Mouse (Mus musculus) limb, embryonic 13.5 days (tissue): ENCODE measurements around the gene Tmem223. TPM values are rescaled to one million over a fixed set of nuclear protein-coding genes. Genes with fewer than 3 reads are reported as not detected.
"Not testable (repeated sequence)": the region's sequence is repeated elsewhere in the genome, so short reads cannot be mapped to it uniquely, and the experiment has no call there.

Experiments
- ATAC-seq: fragments of 200-750 bp; cut with Nextera tagmentation; 2 replicates; pipeline ENCODE4 v1.8.0; 2017; ENCODE audit warnings: low read depth, moderate number of reproducible peaks, moderate TSS enrichment; ENCODE audit not compliant: low FRiP score
- H3K27ac ChIP-seq: fragments of 300-500 bp; sonication (generic); 2 replicates; pipeline ENCODE4 v1.5.1; 2015; ENCODE audit warnings: inconsistent platforms, mild to moderate bottlenecking, moderate library complexity
- H3K27me3 ChIP-seq: fragments of 300-500 bp; sonication (generic); 2 replicates; pipeline ENCODE4 v1.6.1; 2015; ENCODE audit warnings: mild to moderate bottlenecking, inconsistent platforms
- H3K36me3 ChIP-seq: fragments of 300-500 bp; sonication (generic); 2 replicates; pipeline ENCODE4 v1.6.1; 2015; ENCODE audit warnings: inconsistent platforms, mild to moderate bottlenecking, moderate library complexity
- H3K4me1 ChIP-seq: fragments of 300-500 bp; sonication (generic); 2 replicates; pipeline ENCODE4 v1.6.1; 2015; ENCODE audit warnings: inconsistent platforms
- H3K4me2 ChIP-seq: fragments of 300-500 bp; sonication (generic); replicated peaks from 2 replicates; pipeline ENCODE4 v1.6.1; 2015; ENCODE audit warnings: inconsistent platforms, mild to moderate bottlenecking, moderate library complexity
- H3K4me3 ChIP-seq: fragments of 300-500 bp; sonication (generic); 2 replicates; pipeline ENCODE4 v1.5.1; 2015; ENCODE audit warnings: moderate library complexity, mild to moderate bottlenecking, inconsistent platforms
- H3K9ac ChIP-seq: fragments of 300-500 bp; sonication (generic); 2 replicates; pipeline ENCODE4 v1.6.1; 2015; ENCODE audit warnings: mild to moderate bottlenecking, inconsistent platforms
- H3K9me3 ChIP-seq: fragments of 300-500 bp; sonication (generic); 2 replicates; pipeline ENCODE4 v1.6.1; 2016; ENCODE audit warnings: inconsistent platforms
- WGBS: fragments of 180-500 bp; shearing (Covaris S2); methylation state at CpG from one replicate; pipeline ENCODE4 v1.1.7; 2015; 5-methylcytosine and 5-hydroxymethylcytosine counted together
- polyA plus RNA-seq: library from polyadenylated mRNA; unstranded; fragments of >200 nt; fragmentation: Nextera tagmentation; extraction: Ambion mirVana; gene quantifications from 2 replicates; pipeline ENCODE4 v1.2.1, GENCODE M21; 2015

Tmem223 gene
- polyA plus RNA-seq, 1 experiment from 2014 or later = 211 TPM

GRCm38 (mm10) chr19:8728335-8729099 is 42.3 kb upstream of the Tmem223 start:
- not testable (repeated sequence) for ATAC-seq, H3K4me3 ChIP-seq, H3K4me2 ChIP-seq, H3K27ac ChIP-seq, H3K9me3 ChIP-seq, H3K27me3 ChIP-seq, H3K9ac ChIP-seq
- Histone ChIP-seq H3K36me3 (peaks cover 30% of the 10 kb centered on the region), H3K4me1 (peaks cover 19% of the 10 kb centered on the region)
- WGBS = 57% methylated on average over 3 of the region's 3 CpGs

GRCm38 (mm10) chr19:8734334-8734733 is 36.5 kb upstream of the Tmem223 start:
- 74% methylated on average over 3 of the region's 3 CpGs for WGBS
- no peaks in the 10 kb centered on the region for H3K9me3 ChIP-seq
- H3K27ac ChIP-seq = no peak overlapping the region
- H3K9ac ChIP-seq = no peak overlapping the region
- H3K4me1 ChIP-seq = peaks cover 11% of the 10 kb centered on the region
- H3K4me3 ChIP-seq = no peak overlapping the region
- H3K36me3 ChIP-seq = peaks cover 23% of the 10 kb centered on the region
- no peaks in the 10 kb centered on the region for H3K27me3 ChIP-seq
- no peak overlapping the region for H3K4me2 ChIP-seq
- no peak for ATAC-seq

- WGBS = under 1% methylated on average over 32 of the region's 32 CpGs
- Histone ChIP-seq H3K9ac (peak within 1 kb of the TSS; percentile 85), H3K4me1 (peaks cover 16% of the 10 kb centered on the region), H3K27me3 (no peaks in the 10 kb centered on the region), H3K9me3 (no peaks in the 10 kb centered on the region), H3K27ac (peak within 1 kb of the TSS; percentile 69), H3K36me3 (peaks cover 35% of the 10 kb centered on the region), H3K4me3 (peak within 1 kb of the TSS; percentile 95), H3K4me2 (peak within 1 kb of the TSS; percentile 75)
- ATAC-seq = peak; percentile 95
Measured at GRCm38 (mm10) chr19:8735389-8736159, 35.2 kb upstream of the Tmem223 start, which contains the start of gene Wdr74. Gene Wdr74, plus strand, starts transcription at chr19:8735827.

GRCm38 (mm10) chr19:8736160-8736467 is 34.7 kb upstream of the Tmem223 start:
- ATAC-seq = no peak
- 2% methylated on average over 11 of the region's 11 CpGs for WGBS
- Histone ChIP-seq H3K36me3 (peaks cover 37% of the 10 kb centered on the region), H3K9me3 (no peaks in the 10 kb centered on the region), H3K4me3 (peak overlapping the region; percentile 95), H3K4me2 (peak overlapping the region; percentile 75), H3K27me3 (no peaks in the 10 kb centered on the region), H3K27ac (peak overlapping the region; percentile 69), H3K4me1 (peaks cover 20% of the 10 kb centered on the region), H3K9ac (peak overlapping the region; percentile 85)

GRCm38 (mm10) chr19:8738911-8739310 is 31.9 kb upstream of the Tmem223 start:
- Histone ChIP-seq H3K9me3 (no peaks in the 10 kb centered on the region), H3K4me3 (no peak overlapping the region), H3K27me3 (no peaks in the 10 kb centered on the region), H3K9ac (no peak overlapping the region), H3K36me3 (peaks cover 49% of the 10 kb centered on the region), H3K4me2 (no peak overlapping the region), H3K4me1 (peaks cover 33% of the 10 kb centered on the region), H3K27ac (no peak overlapping the region)
- 92% methylated on average over 7 of the region's 7 CpGs for WGBS
- ATAC-seq = no peak

- Histone ChIP-seq H3K4me2 (no peak overlapping the region), H3K4me3 (no peak overlapping the region), H3K9me3 (no peaks in the 10 kb centered on the region), H3K36me3 (peaks cover 56% of the 10 kb centered on the region), H3K27me3 (no peaks in the 10 kb centered on the region), H3K4me1 (peaks cover 33% of the 10 kb centered on the region), H3K9ac (no peak overlapping the region), H3K27ac (no peak overlapping the region)
- WGBS = 89% methylated on average over 6 of the region's 6 CpGs
- no peak for ATAC-seq
Measured at GRCm38 (mm10) chr19:8739646-8740045, 31.1 kb upstream of the Tmem223 start.

- peaks cover 29% of the 10 kb centered on the region for H3K4me1 ChIP-seq
- no peaks in the 10 kb centered on the region for H3K27me3 ChIP-seq
- 64% methylated on average over 14 of the region's 14 CpGs for WGBS
- H3K4me2 ChIP-seq = peak within 1 kb of the TSS; percentile 55
- no peaks in the 10 kb centered on the region for H3K9me3 ChIP-seq
- H3K27ac ChIP-seq = peak within 1 kb of the TSS; percentile 95
- peak; percentile 2; the same call in 1 of the 2 replicates for ATAC-seq
- H3K36me3 ChIP-seq = peaks cover 66% of the 10 kb centered on the region
- peak within 1 kb of the TSS; percentile 94 for H3K9ac ChIP-seq
- peak within 1 kb of the TSS; percentile 99 for H3K4me3 ChIP-seq
Measured at GRCm38 (mm10) chr19:8740603-8741002, 30.2 kb upstream of the Tmem223 start, which contains the start of gene 1700092M07Rik. Gene 1700092M07Rik, plus strand, starts transcription at chr19:8740718.

GRCm38 (mm10) chr19:8741243-8741869 is 29.4 kb upstream of the Tmem223 start, which contains the start of gene Stx5a:
Gene Stx5a, plus strand, starts transcription at chr19:8741413.
- Histone ChIP-seq H3K4me2 (peak within 1 kb of the TSS; percentile 98), H3K4me1 (peaks cover 29% of the 10 kb centered on the region), H3K4me3 (peak within 1 kb of the TSS; percentile 99), H3K9ac (peak within 1 kb of the TSS; percentile 94), H3K9me3 (no peaks in the 10 kb centered on the region), H3K36me3 (peaks cover 73% of the 10 kb centered on the region), H3K27ac (peak within 1 kb of the TSS; percentile 95), H3K27me3 (no peaks in the 10 kb centered on the region)
- WGBS = under 1% methylated on average over 36 of the region's 36 CpGs
- ATAC-seq = peak; percentile 98

- peak overlapping the region; percentile 94 for H3K9ac ChIP-seq
- no peaks in the 10 kb centered on the region for H3K9me3 ChIP-seq
- no peaks in the 10 kb centered on the region for H3K27me3 ChIP-seq
- ATAC-seq = no peak
- peaks cover 23% of the 10 kb centered on the region for H3K4me1 ChIP-seq
- 18% methylated on average over 14 of the region's 14 CpGs for WGBS
- H3K36me3 ChIP-seq = peaks cover 81% of the 10 kb centered on the region
- peak overlapping the region; percentile 99 for H3K4me3 ChIP-seq
- H3K27ac ChIP-seq = peak overlapping the region; percentile 95
- H3K4me2 ChIP-seq = peak overlapping the region; percentile 98
Measured at GRCm38 (mm10) chr19:8742176-8742575, 28.6 kb upstream of the Tmem223 start.

- H3K4me3 ChIP-seq = no peak overlapping the region
- H3K27me3 ChIP-seq = no peaks in the 10 kb centered on the region
- peaks cover 81% of the 10 kb centered on the region for H3K36me3 ChIP-seq
- H3K4me2 ChIP-seq = no peak overlapping the region
- H3K9ac ChIP-seq = no peak overlapping the region
- ATAC-seq = no peak
- peaks cover 20% of the 10 kb centered on the region for H3K4me1 ChIP-seq
- H3K9me3 ChIP-seq = no peaks in the 10 kb centered on the region
- 98% methylated on average over 1 of the region's 1 CpGs for WGBS
- H3K27ac ChIP-seq = no peak overlapping the region
Measured at GRCm38 (mm10) chr19:8745382-8745781, 25.4 kb upstream of the Tmem223 start.

- H3K9ac ChIP-seq = no peak overlapping the region
- H3K4me1 ChIP-seq = peaks cover 10% of the 10 kb centered on the region
- no peak overlapping the region for H3K4me3 ChIP-seq
- WGBS = 73% methylated on average over 2 of the region's 2 CpGs
- H3K4me2 ChIP-seq = no peak overlapping the region
- ATAC-seq = no peak; the same call in 1 of the 2 replicates
- H3K27me3 ChIP-seq = no peaks in the 10 kb centered on the region
- H3K9me3 ChIP-seq = no peaks in the 10 kb centered on the region
- H3K36me3 ChIP-seq = peaks cover 96% of the 10 kb centered on the region
- no peak overlapping the region for H3K27ac ChIP-seq
Measured at GRCm38 (mm10) chr19:8747368-8747767, 23.4 kb upstream of the Tmem223 start.

- no peaks in the 10 kb centered on the region for H3K9me3 ChIP-seq
- 0 out of 2 replicates have a peak overlapping the region, but pooled peaks have one; percentile 4 for H3K27ac ChIP-seq
- ATAC-seq = no peak
- peak overlapping the region; percentile 98; the same call in 1 of the 2 replicates for H3K4me3 ChIP-seq
- peaks cover 28% of the 10 kb centered on the region for H3K4me1 ChIP-seq
- peak overlapping the region; percentile 86 for H3K4me2 ChIP-seq
- peaks cover 51% of the 10 kb centered on the region for H3K36me3 ChIP-seq
- 88% methylated on average over 3 of the region's 3 CpGs for WGBS
- no peaks in the 10 kb centered on the region for H3K27me3 ChIP-seq
- H3K9ac ChIP-seq = no peak overlapping the region
Measured at GRCm38 (mm10) chr19:8755652-8756051, 15.1 kb upstream of the Tmem223 start.
